Mouse (Mus musculus) myocyte (in vitro differentiated cells): Measurements from ENCODE around the gene Cuedc1. TPM values are rescaled to one million over a fixed set of nuclear protein-coding genes. Genes with fewer than 3 reads are reported as not detected.

Experiments used
- H3K27me3 ChIP-seq: one replicate; pipeline ENCODE4 v1.6.1; 2011; ENCODE audit not compliant: control insufficient read depth, insufficient read depth, insufficient read length
- H3K36me3 ChIP-seq: one replicate; pipeline ENCODE4 v1.6.1; 2011; ENCODE audit not compliant: control insufficient read depth, insufficient read depth
- H3K4me2 ChIP-seq: one replicate; pipeline ENCODE4 v1.6.1; 2011; ENCODE audit warnings: low read depth, control low read depth
- H3K4me3 ChIP-seq: one replicate; pipeline ENCODE4 v1.5.1; 2011; ENCODE audit warnings: mild to moderate bottlenecking, control low read depth, moderate library complexity
- H3K79me2 ChIP-seq: one replicate; pipeline ENCODE4 v1.6.1; 2011; ENCODE audit not compliant: control insufficient read depth, insufficient read depth
- H3ac ChIP-seq: one replicate; pipeline ENCODE4 v1.6.1; 2011; ENCODE audit not compliant: control insufficient read depth, insufficient read length
- CEBPB ChIP-seq: IDR thresholded peaks from 2 replicates; pipeline ENCODE4 v1.6.1; 2011; ENCODE audit warnings: mild to moderate bottlenecking, moderate library complexity; ENCODE audit not compliant: poor library complexity, insufficient read depth, severe bottlenecking
- E2F4 ChIP-seq: IDR thresholded peaks from one replicate; pipeline ENCODE4 v1.6.1; 2011; ENCODE audit warnings: mild to moderate bottlenecking, control low read depth, moderate library complexity; ENCODE audit not compliant: insufficient read depth
- MAX ChIP-seq: IDR thresholded peaks from one replicate; pipeline ENCODE4 v1.6.1; 2011; ENCODE audit warnings: low read depth, mild to moderate bottlenecking, control low read depth
- MYOD1 ChIP-seq, 3 experiments: IDR thresholded peaks; one replicate each; pipeline ENCODE4 v1.6.1; 2011; ENCODE audit warnings: control low read depth in 2 of 3, low read depth in 2 of 3, mild to moderate bottlenecking in 2 of 3, moderate library complexity in 1 of 3; ENCODE audit not compliant: insufficient read length in 2 of 3, control insufficient read depth in 1 of 3
- MYOG ChIP-seq, 3 experiments: IDR thresholded peaks; one replicate each; pipeline ENCODE4 v1.6.1; 2011; ENCODE audit warnings: control low read depth in 2 of 3, low read depth in 2 of 3, mild to moderate bottlenecking in 2 of 3; ENCODE audit not compliant: insufficient read length in 2 of 3, control insufficient read depth in 1 of 3, insufficient read depth in 1 of 3
- POLR2A ChIP-seq: IDR thresholded peaks from one replicate; pipeline ENCODE4 v1.6.1; 2011; ENCODE audit warnings: low read depth, mild to moderate bottlenecking, control low read depth, moderate library complexity; ENCODE audit not compliant: insufficient read length
- POLR2AphosphoS2 ChIP-seq: IDR thresholded peaks from one replicate; pipeline ENCODE4 v1.6.1; 2011; ENCODE audit warnings: low read depth, control low read depth; ENCODE audit not compliant: insufficient read length
- REST ChIP-seq: IDR thresholded peaks from one replicate; pipeline ENCODE4 v1.6.1; 2011; ENCODE audit warnings: mild to moderate bottlenecking, control low read depth, moderate library complexity; ENCODE audit not compliant: insufficient read depth, insufficient read length
- SRF ChIP-seq: IDR thresholded peaks from one replicate; pipeline ENCODE4 v1.6.1; 2011; ENCODE audit warnings: low read depth; ENCODE audit not compliant: control insufficient read depth, insufficient read length
- TCF12 ChIP-seq: IDR thresholded peaks from one replicate; pipeline ENCODE4 v1.6.1; 2011; ENCODE audit warnings: mild to moderate bottlenecking, control low read depth; ENCODE audit not compliant: poor library complexity, insufficient read depth, severe bottlenecking
- TCF3 ChIP-seq: IDR thresholded peaks from one replicate; pipeline ENCODE4 v1.6.1; 2011; ENCODE audit warnings: low read depth, control low read depth; ENCODE audit not compliant: insufficient read length
- USF1 ChIP-seq: IDR thresholded peaks from one replicate; pipeline ENCODE4 v1.6.1; 2011; ENCODE audit warnings: low read depth, mild to moderate bottlenecking, control low read depth, moderate library complexity
- polyA plus RNA-seq: library from polyadenylated mRNA; unstranded; fragments of >200 nt; fragmentation: generic; extraction: Trizol; gene quantifications from one replicate; pipeline ENCODE4 v1.2.1, GENCODE M21; 2012; ENCODE audit warnings: missing spikeins

Gene Cuedc1
- polyA plus RNA-seq, 1 experiment, result 40.8 TPM

- Histone ChIP-seq H3K4me2 (no peak overlapping the region), H3K27me3 (no peaks in the 10 kb centered on the region), H3K36me3 (peaks cover 6% of the 10 kb centered on the region), H3K4me3 (no peak overlapping the region), H3K79me2 (no peaks in the 10 kb centered on the region), H3ac (no peak overlapping the region)
- TF ChIP-seq REST, result no peak
- no peak for TF ChIP-seq USF1
These were observed 86.8 kb downstream of the Cuedc1 start for GRCm38 (mm10) chr11:88184632-88185180.

DNA sequence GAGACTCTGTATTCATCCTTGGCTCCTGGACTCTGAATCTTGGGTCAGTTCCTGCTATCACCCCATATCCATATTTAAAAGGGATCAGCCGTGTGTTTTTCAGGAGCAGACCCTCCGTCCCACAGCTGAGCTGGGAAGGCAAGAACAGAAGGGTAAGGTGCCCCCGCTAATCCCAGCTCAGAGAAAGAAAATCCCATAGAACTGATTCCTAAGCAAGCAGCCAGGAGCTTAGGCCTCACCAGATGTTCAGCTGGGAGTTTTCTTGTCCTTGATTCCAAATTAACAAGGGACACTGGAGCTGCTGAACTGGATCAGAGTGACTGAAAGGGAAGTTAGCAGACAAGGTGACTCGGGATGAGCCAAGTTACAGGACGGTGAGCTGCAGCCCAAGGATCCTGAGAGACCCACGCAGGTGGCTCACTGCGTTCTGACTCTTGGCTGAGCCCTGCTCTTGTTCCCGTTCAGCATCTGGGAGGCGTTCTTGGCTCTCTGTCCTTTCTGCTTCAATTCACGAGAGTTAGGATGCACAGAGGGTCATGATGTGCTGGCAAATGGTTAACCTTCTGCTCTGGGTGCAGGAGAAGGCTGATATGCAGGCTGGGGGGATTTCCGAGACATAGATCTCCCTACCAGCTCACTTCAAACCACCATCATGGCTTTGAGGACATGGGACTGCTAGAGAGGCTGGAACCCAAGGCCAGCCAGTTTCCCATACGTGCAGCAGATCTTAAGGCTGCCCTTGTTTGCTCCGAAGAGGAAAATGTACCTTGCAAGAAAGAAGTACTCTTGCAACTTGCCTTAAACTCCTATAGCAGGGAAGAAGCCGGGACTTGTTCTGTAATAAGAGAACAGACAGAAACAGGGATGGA is 88.5 kb downstream of the Cuedc1 start:
- Histone ChIP-seq H3K27me3 (no peaks in the 10 kb centered on the region), H3K36me3 (peaks cover 6% of the 10 kb centered on the region), H3K4me2 (no peak overlapping the region), H3K4me3 (no peak overlapping the region), H3ac (no peak overlapping the region), H3K79me2 (no peaks in the 10 kb centered on the region)
- no peak for TF ChIP-seq POLR2AphosphoS2
- TF ChIP-seq TCF12, result no peak
- no peak for TF ChIP-seq USF1
- TF ChIP-seq TCF3, result no peak
- no peak for TF ChIP-seq MYOG (IDR thresholded peaks at IDR 0.05; ENCODE audit: control insufficient read depth in 1 of 3, insufficient read depth in 1 of 3, insufficient read length in 2 of 3, low read depth in 2 of 3)
- TF ChIP-seq SRF, result no peak
- TF ChIP-seq E2F4, result no peak
- TF ChIP-seq REST, result no peak
- no peak for TF ChIP-seq CEBPB
- TF ChIP-seq POLR2A, result no peak
- no peak for TF ChIP-seq MYOD1 (IDR thresholded peaks at IDR 0.05; ENCODE audit: control insufficient read depth in 1 of 3, insufficient read length in 2 of 3, low read depth in 2 of 3)
- no peak for TF ChIP-seq MAX

DNA sequence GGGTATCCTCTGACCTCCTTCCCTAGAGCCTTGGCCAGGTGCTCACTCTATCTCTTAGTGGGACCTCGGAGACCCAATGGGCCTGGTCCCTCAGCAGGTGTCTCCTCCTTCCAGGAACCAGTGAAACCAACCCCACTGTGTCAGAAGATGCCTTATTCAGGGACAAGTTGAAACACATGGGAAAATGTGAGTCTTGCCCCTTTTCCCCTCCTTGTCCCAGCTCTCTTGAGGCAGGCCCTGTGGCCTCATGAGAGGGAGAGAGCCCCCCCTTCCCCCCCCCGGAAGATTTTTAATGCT is 89.0 kb downstream of the Cuedc1 start:
- H3ac ChIP-seq, result no peak overlapping the region
- H3K4me3 ChIP-seq, result no peak overlapping the region
- H3K4me2 ChIP-seq, result peak overlapping the region; percentile 68
- H3K36me3 ChIP-seq, result peaks cover 6% of the 10 kb centered on the region
- TF ChIP-seq POLR2A (no peak), TCF3 (no peak), MYOG (IDR thresholded peaks at IDR 0.05; ENCODE audit: control insufficient read depth in 1 of 3, insufficient read depth in 1 of 3, insufficient read length in 2 of 3, low read depth in 2 of 3) (no peak), POLR2AphosphoS2 (no peak), CEBPB (no peak), REST (no peak), SRF (no peak), TCF12 (no peak), E2F4 (no peak), MAX (no peak), MYOD1 (IDR thresholded peaks at IDR 0.05; ENCODE audit: control insufficient read depth in 1 of 3, insufficient read length in 2 of 3, low read depth in 2 of 3) (no peak), USF1 (no peak)
- H3K79me2 ChIP-seq, result no peaks in the 10 kb centered on the region
- no peaks in the 10 kb centered on the region for H3K27me3 ChIP-seq

DNA sequence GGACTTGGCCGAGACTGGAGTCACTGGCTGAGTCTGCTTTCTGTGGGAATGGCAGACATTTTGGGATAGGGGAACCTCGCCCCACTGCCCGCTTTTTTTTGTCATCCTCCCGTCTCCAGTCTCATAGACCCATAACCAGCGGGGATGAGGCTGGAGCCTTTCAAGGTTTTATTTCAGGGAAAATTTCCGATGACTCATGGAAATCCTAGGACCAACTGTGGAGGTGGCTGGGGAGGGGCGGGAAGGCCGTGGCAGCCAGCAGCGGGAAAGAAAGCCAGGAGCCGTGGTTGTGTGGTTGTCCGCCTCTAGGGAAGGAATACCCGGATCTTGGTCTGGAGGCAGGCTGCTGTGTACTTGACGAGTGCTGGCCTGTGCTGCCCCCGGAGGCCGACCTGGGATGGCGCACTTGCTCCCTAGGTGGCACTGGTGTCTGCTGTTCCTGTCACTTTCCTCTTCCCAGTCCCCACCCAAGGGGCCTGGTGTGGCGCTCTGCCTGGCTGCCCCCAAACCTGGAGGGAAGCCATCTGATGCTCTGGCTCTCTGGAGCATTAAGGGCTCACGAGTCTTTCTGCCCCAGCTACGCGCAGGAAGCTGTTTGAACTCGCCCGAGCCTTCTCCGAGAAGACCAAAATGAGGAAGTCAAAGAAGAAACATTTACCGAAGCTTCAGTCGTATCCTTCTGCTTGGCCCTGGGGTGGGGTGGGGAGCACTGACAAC is 89.7 kb downstream of the Cuedc1 start:
- Histone ChIP-seq H3K4me2 (peak overlapping the region; percentile 68), H3K4me3 (no peak overlapping the region), H3K36me3 (peaks cover 4% of the 10 kb centered on the region), H3K27me3 (no peaks in the 10 kb centered on the region), H3ac (no peak overlapping the region), H3K79me2 (no peaks in the 10 kb centered on the region)
- peak; percentile 53 for TF ChIP-seq E2F4
- TF ChIP-seq MAX, result no peak
- no peak for TF ChIP-seq CEBPB
- peak; percentile 34 for TF ChIP-seq POLR2A
- peak in 2 of 3 experiments; percentile 65 for TF ChIP-seq MYOD1 (IDR thresholded peaks at IDR 0.05; ENCODE audit: control insufficient read depth in 1 of 3, insufficient read length in 2 of 3, low read depth in 2 of 3)
- TF ChIP-seq SRF, result peak; percentile 41
- no peak for TF ChIP-seq TCF3
- TF ChIP-seq POLR2AphosphoS2, result peak; percentile 76
- peak; percentile 12 to 78 (median 30) for TF ChIP-seq MYOG (IDR thresholded peaks at IDR 0.05; ENCODE audit: control insufficient read depth in 1 of 3, insufficient read depth in 1 of 3, insufficient read length in 2 of 3, low read depth in 2 of 3)
- TF ChIP-seq TCF12, result no peak
- no peak for TF ChIP-seq USF1
- no peak for TF ChIP-seq REST
